Mouse (Mus musculus) forebrain, embryonic 11.5 days (tissue): Measurements from ENCODE around the gene Sbf2. TPM values are rescaled to one million over a fixed set of nuclear protein-coding genes. Genes with fewer than 3 reads are reported as not detected.

ENCODE experiments used
- ATAC-seq: fragments of 200-750 bp; cut with Nextera tagmentation; replicated peaks from 2 replicates; pipeline ENCODE4 v1.8.0; 2017; ENCODE audit warnings: moderate TSS enrichment; ENCODE audit not compliant: low FRiP score
- DNase-seq: peaks from one replicate; pipeline ENCODE4 v3.0.0-alpha.2; 2017; ENCODE audit warnings: low spot score
- H3K27ac ChIP-seq: fragments of 300-500 bp; sonication (generic); 2 replicates; pipeline ENCODE4 v1.5.1; 2014; ENCODE audit warnings: low read depth, low read length
- H3K27me3 ChIP-seq: fragments of 300-500 bp; sonication (generic); 2 replicates; pipeline ENCODE4 v1.6.1; 2014; ENCODE audit warnings: mild to moderate bottlenecking, low read length, mixed read lengths; ENCODE audit not compliant: control insufficient read depth, insufficient read depth
- H3K36me3 ChIP-seq: fragments of 300-500 bp; sonication (generic); 2 replicates; pipeline ENCODE4 v1.6.1; 2014; ENCODE audit warnings: mild to moderate bottlenecking, low read length, moderate library complexity, mixed read lengths; ENCODE audit not compliant: control insufficient read depth, insufficient read depth
- H3K4me1 ChIP-seq: fragments of 300-500 bp; sonication (generic); replicated peaks from 2 replicates; pipeline ENCODE4 v1.6.1; 2014; ENCODE audit warnings: low read length, mixed read lengths; ENCODE audit not compliant: control insufficient read depth, insufficient read depth
- H3K4me2 ChIP-seq: fragments of 300-500 bp; sonication (generic); 2 replicates; pipeline ENCODE4 v1.6.1; 2014; ENCODE audit warnings: low read depth, mild to moderate bottlenecking, low read length, moderate library complexity, mixed read lengths; ENCODE audit not compliant: severe bottlenecking
- H3K4me3 ChIP-seq: fragments of 300-500 bp; sonication (generic); 2 replicates; pipeline ENCODE4 v1.5.1; 2014; ENCODE audit warnings: low read depth, low read length
- H3K9ac ChIP-seq: fragments of 300-500 bp; sonication (generic); 2 replicates; pipeline ENCODE4 v1.6.1; 2014; ENCODE audit warnings: low read length
- H3K9me3 ChIP-seq: fragments of 300-500 bp; sonication (generic); 2 replicates; pipeline ENCODE4 v1.6.1; 2016; ENCODE audit warnings: low read length, mixed read lengths; ENCODE audit not compliant: control insufficient read depth
- WGBS: fragments of 180-500 bp; shearing (Covaris S2); extraction: QIAGEN DNeasy Blood & Tissue Kit; methylation state at CpG from one replicate; pipeline ENCODE4 v1.1.7; 2014; 5-methylcytosine and 5-hydroxymethylcytosine counted together
- polyA plus RNA-seq: library from polyadenylated mRNA; unstranded; fragments of >200 nt; fragmentation: Nextera tagmentation; extraction: Ambion mirVana; gene quantifications from 2 replicates; pipeline ENCODE4 v1.2.1, GENCODE M21; 2014

Gene Sbf2
- polyA plus RNA-seq, 1 experiment from 2014 or later, result 45.1 TPM

DNA sequence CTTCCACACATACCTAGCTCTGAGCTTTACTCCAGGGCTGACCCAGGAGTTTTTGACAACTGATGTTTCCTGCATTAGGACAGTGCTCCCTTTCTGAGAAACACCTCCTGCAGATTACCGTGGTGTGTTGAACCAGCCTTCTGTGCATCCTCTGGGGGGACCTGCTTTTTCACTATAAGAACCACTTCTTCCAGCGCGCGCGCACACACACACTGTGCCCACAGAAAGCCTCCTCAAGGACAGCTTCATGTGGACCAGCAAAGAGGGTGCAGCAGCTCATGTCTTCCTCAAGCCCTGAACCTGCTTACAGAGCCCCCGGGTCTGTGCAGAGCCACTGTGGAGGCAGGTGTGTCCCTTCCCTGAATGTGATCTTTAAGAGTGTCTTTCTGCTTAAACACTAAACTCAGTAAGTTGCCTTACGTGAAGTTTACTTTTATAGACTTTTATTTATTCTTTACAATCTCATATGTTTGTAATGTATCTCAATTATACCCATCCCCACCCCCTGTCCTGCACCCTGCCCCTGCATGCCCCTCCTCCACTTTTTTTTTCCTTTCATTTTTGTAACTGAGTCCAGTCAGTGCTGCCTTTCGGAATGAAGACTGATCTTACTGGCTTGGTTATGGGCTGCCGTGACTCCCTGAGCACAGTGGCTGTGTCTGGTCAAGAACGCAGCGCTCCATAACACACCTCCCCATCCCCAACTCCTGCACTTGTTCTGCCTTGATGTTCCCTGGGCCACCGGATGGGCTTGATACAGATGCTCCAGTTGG, 329.5 kb downstream of the Sbf2 start:
- Histone ChIP-seq H3K4me3 (no peak overlapping the region), H3K9ac (no peak overlapping the region), H3K36me3 (peaks cover 2% of the 10 kb centered on the region; the same call in 1 of the 2 replicates), H3K27me3 (no peaks in the 10 kb centered on the region), H3K9me3 (no peaks in the 10 kb centered on the region), H3K4me2 (no peak overlapping the region), H3K4me1 (no peaks in the 10 kb centered on the region), H3K27ac (no peak overlapping the region)
- DNase-seq (no peak), ATAC-seq (no peak)
- 94% methylated on average over 12 of the region's 12 CpGs for WGBS

- H3K4me1 ChIP-seq, result no peaks in the 10 kb centered on the region
- no peaks in the 10 kb centered on the region for H3K27me3 ChIP-seq
- DNase-seq (no peak), ATAC-seq (no peak)
- H3K4me3 ChIP-seq, result no peak overlapping the region
- H3K9me3 ChIP-seq, result no peaks in the 10 kb centered on the region
- no peak overlapping the region for H3K4me2 ChIP-seq
- no peak overlapping the region for H3K9ac ChIP-seq
- H3K36me3 ChIP-seq, result peaks cover 2% of the 10 kb centered on the region; the same call in 1 of the 2 replicates
- 93% methylated on average over 6 of the region's 6 CpGs for WGBS
- no peak overlapping the region for H3K27ac ChIP-seq
These were observed 331.0 kb downstream of the Sbf2 start for GRCm38 (mm10) chr7:110283484-110284275.

- 90% methylated on average over 11 of the region's 11 CpGs for WGBS
- no peak overlapping the region for H3K4me3 ChIP-seq
- no peak for ATAC-seq
These were observed 331.9 kb downstream of the Sbf2 start for GRCm38 (mm10) chr7:110282797-110283196.

GRCm38 (mm10) chr7:110281435-110282256, 333.1 kb downstream of the Sbf2 start:
- DNase-seq (no peak), ATAC-seq (no peak)
- no peak overlapping the region for H3K27ac ChIP-seq
- H3K27me3 ChIP-seq, result no peaks in the 10 kb centered on the region
- WGBS, result 93% methylated on average over 11 of the region's 11 CpGs
- no peak overlapping the region for H3K9ac ChIP-seq
- no peak overlapping the region for H3K4me3 ChIP-seq
- H3K4me2 ChIP-seq, result no peak overlapping the region
- peaks cover 2% of the 10 kb centered on the region; the same call in 1 of the 2 replicates for H3K36me3 ChIP-seq
- H3K9me3 ChIP-seq, result no peaks in the 10 kb centered on the region
- no peaks in the 10 kb centered on the region for H3K4me1 ChIP-seq

More at GRCm38 (mm10) chr7:110282797-110283196, 331.9 kb downstream of the Sbf2 start:
- Histone ChIP-seq H3K4me2 (no peak overlapping the region), H3K36me3 (peaks cover 2% of the 10 kb centered on the region; the same call in 1 of the 2 replicates), H3K4me1 (no peaks in the 10 kb centered on the region), H3K27me3 (no peaks in the 10 kb centered on the region), H3K27ac (no peak overlapping the region), H3K9ac (no peak overlapping the region), H3K9me3 (no peaks in the 10 kb centered on the region)
- no peak for DNase-seq

GRCm38 (mm10) chr7:110279183-110279582, 335.5 kb downstream of the Sbf2 start:
- ATAC-seq, result no peak
- H3K36me3 ChIP-seq, result peaks cover 2% of the 10 kb centered on the region; the same call in 1 of the 2 replicates

DNA sequence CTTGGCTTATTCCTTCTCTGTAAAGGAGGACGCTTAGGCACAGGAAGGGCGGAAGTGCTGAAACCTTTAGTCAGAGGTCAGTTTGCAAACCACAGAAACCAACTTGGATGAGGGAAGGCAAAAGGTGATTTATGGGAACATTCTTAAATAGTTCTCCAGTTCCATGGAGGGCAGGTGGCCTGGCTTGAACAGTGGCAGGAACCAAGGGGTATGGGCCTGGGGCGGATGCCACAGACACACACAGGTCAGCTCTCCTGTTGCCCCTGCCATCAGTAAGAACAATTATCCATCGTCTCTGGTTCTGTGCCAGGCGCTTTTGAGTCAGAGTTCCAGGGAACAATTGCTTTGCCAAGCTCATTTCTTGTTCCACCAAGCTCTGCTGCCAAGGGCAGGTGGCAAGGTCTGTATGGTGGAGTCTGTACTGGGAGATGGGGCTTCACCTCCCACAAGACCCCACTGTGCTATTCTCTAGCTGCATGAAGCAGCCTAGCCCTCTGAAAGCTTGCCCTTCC, 336.9 kb downstream of the Sbf2 start:
- Histone ChIP-seq H3K36me3 (peaks cover 2% of the 10 kb centered on the region; the same call in 1 of the 2 replicates), H3K4me3 (no peak overlapping the region)
- WGBS, result 90% methylated on average over 5 of the region's 5 CpGs

More at GRCm38 (mm10) chr7:110279183-110279582, 335.5 kb downstream of the Sbf2 start:
- Histone ChIP-seq H3K27me3 (no peaks in the 10 kb centered on the region), H3K4me3 (no peak overlapping the region), H3K4me1 (no peaks in the 10 kb centered on the region), H3K27ac (no peak overlapping the region), H3K9me3 (no peaks in the 10 kb centered on the region), H3K9ac (no peak overlapping the region), H3K4me2 (no peak overlapping the region)
- no peak for DNase-seq
- WGBS, result 95% methylated on average over 4 of the region's 4 CpGs

DNA sequence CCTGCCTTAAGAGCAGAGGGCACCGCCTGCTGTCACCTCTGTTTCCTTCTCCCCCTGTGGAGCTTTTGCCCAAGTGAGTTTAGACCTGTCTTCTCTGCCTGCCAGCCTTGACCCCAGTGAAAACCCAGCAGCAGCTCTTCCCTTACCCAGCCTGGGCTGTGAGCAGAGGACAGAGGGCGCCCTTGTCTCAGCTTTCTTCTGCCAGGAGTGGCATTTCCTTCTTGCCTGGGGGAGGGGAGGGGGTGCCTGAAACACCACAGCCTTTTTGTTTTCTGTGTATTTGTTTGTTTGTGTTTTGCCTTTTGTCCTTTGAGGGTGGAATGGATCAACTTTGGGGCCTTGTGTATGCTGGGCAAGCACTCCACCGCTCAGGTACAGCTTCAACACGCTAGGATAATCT, 342.3 kb downstream of the Sbf2 start:
- H3K9me3 ChIP-seq, result no peaks in the 10 kb centered on the region
- no peak overlapping the region for H3K4me2 ChIP-seq
- no peaks in the 10 kb centered on the region for H3K27me3 ChIP-seq
- H3K4me3 ChIP-seq, result no peak overlapping the region
- no peaks in the 10 kb centered on the region for H3K4me1 ChIP-seq
- H3K27ac ChIP-seq, result no peak overlapping the region
- DNase-seq, result no peak
- no peak overlapping the region for H3K9ac ChIP-seq
- no peak for ATAC-seq
- WGBS, result 84% methylated on average over 4 of the region's 4 CpGs
- no peaks in the 10 kb centered on the region; the same call in 1 of the 2 replicates for H3K36me3 ChIP-seq

More for the DNA sequence above, 336.9 kb downstream of the Sbf2 start:
- Histone ChIP-seq H3K9ac (no peak overlapping the region), H3K4me2 (no peak overlapping the region), H3K27me3 (no peaks in the 10 kb centered on the region), H3K4me1 (no peaks in the 10 kb centered on the region), H3K9me3 (no peaks in the 10 kb centered on the region), H3K27ac (no peak overlapping the region)
- DNase-seq (no peak), ATAC-seq (no peak)

DNA sequence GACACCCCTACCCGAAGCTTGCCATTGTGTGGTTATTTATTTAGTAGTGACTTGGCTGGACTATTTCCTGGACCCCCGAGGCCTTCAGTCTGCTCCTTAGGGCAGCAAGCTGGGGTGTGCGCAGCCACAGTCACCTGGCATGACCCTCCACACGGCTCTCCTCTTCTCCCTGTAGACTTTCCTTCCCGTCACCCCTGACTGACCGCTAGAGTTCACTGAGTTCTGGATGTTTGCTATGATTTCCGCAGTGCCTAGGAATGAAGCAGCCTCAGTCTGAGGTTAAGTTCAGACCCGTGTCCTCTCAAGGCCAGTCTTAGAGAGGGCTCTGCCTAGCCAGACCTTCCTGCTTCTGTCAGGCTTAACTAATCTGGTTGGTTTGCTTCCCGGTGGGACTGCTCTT, 342.9 kb downstream of the Sbf2 start:
- Histone ChIP-seq H3K27me3 (no peaks in the 10 kb centered on the region), H3K36me3 (no peaks in the 10 kb centered on the region; the same call in 1 of the 2 replicates), H3K27ac (no peak overlapping the region), H3K9me3 (no peaks in the 10 kb centered on the region), H3K9ac (no peak overlapping the region), H3K4me1 (no peaks in the 10 kb centered on the region), H3K4me3 (no peak overlapping the region), H3K4me2 (no peak overlapping the region)
- 79% methylated on average over 9 of the region's 9 CpGs for WGBS
- DNase-seq (no peak), ATAC-seq (no peak)
